Mouse (Mus musculus) embryonic facial prominence, embryonic 12.5 days (tissue): Measurements from ENCODE around the gene Best3. TPM values are rescaled to one million over a fixed set of nuclear protein-coding genes. Genes with fewer than 3 reads are reported as not detected.

Experiments
- ATAC-seq: fragments of 200-750 bp; cut with Nextera tagmentation; 2 replicates; pipeline ENCODE4 v1.8.0; 2017; ENCODE audit not compliant: insufficient number of reproducible peaks, insufficient read depth, low FRiP score, low TSS enrichment
- H3K27ac ChIP-seq: fragments of 300-500 bp; sonication (generic); 2 replicates; pipeline ENCODE4 v1.5.1; 2016; ENCODE audit warnings: mild to moderate bottlenecking
- H3K27me3 ChIP-seq: fragments of 300-500 bp; sonication (generic); 2 replicates; pipeline ENCODE4 v1.6.1; 2016; ENCODE audit warnings: mild to moderate bottlenecking, moderate library complexity
- H3K36me3 ChIP-seq: fragments of 300-500 bp; sonication (generic); 2 replicates; pipeline ENCODE4 v1.6.1; 2016; ENCODE audit warnings: mild to moderate bottlenecking
- H3K4me1 ChIP-seq: fragments of 300-500 bp; sonication (generic); 2 replicates; pipeline ENCODE4 v1.6.1; 2016
- H3K4me2 ChIP-seq: fragments of 300-500 bp; sonication (generic); replicated peaks from 2 replicates; pipeline ENCODE4 v1.6.1; 2016; ENCODE audit warnings: mild to moderate bottlenecking, moderate library complexity
- H3K4me3 ChIP-seq: fragments of 300-500 bp; sonication (generic); 2 replicates; pipeline ENCODE4 v1.5.1; 2016; ENCODE audit warnings: mild to moderate bottlenecking
- H3K9ac ChIP-seq: fragments of 300-500 bp; sonication (generic); 2 replicates; pipeline ENCODE4 v1.6.1; 2016; ENCODE audit warnings: mild to moderate bottlenecking, moderate library complexity
- H3K9me3 ChIP-seq: fragments of 300-500 bp; sonication (generic); 2 replicates; pipeline ENCODE4 v1.6.1; 2016; ENCODE audit warnings: mild to moderate bottlenecking, moderate library complexity
- WGBS: fragments of 180-500 bp; shearing (Covaris S2); methylation state at CpG from one replicate; pipeline ENCODE4 v1.1.7; 2016; 5-methylcytosine and 5-hydroxymethylcytosine counted together
- polyA plus RNA-seq: library from polyadenylated mRNA; unstranded; fragments of >200 nt; fragmentation: Nextera tagmentation; extraction: Ambion mirVana; gene quantifications from 2 replicates; pipeline ENCODE4 v1.2.1, GENCODE M21; 2016

Gene Best3
- polyA plus RNA-seq, 1 experiment from 2014 or later, result 0.56 TPM

GRCm38 (mm10) chr10:116980273-116980672 is 5.8 kb upstream of the Best3 start:
- WGBS, result 81% methylated on average over 4 of the region's 4 CpGs
- no peaks in the 10 kb centered on the region for H3K36me3 ChIP-seq
- no peak overlapping the region for H3K4me2 ChIP-seq
- H3K9me3 ChIP-seq, result no peaks in the 10 kb centered on the region
- no peak for ATAC-seq
- no peak overlapping the region for H3K27ac ChIP-seq
- no peak overlapping the region for H3K4me3 ChIP-seq
- H3K27me3 ChIP-seq, result no peaks in the 10 kb centered on the region
- no peaks in the 10 kb centered on the region for H3K4me1 ChIP-seq
- H3K9ac ChIP-seq, result no peak overlapping the region

DNA sequence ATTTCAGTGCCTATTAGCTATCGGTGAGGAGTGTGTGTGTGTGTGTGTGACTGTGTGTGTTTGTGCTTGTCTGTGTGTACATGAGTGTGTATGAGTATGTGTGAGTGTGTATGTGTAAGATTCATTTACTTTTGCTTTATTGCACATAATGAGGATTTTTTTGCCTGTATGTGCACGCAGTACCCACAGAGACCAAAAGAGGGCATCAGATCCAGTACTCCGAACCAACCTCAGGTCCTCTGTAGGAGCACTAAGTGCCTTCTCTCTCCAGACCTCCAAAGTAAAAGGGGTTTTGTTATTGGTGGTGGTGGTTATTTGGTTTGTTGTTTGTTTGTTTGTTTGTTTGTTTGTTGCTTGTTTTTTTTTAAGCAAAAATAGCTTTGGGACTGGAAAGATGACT is 5.2 kb upstream of the Best3 start:
- H3K36me3 ChIP-seq, result no peaks in the 10 kb centered on the region
- no peak overlapping the region for H3K27ac ChIP-seq
- no peak overlapping the region for H3K4me3 ChIP-seq
- no peak overlapping the region for H3K4me2 ChIP-seq
- H3K9me3 ChIP-seq, result no peaks in the 10 kb centered on the region
- no peaks in the 10 kb centered on the region for H3K4me1 ChIP-seq
- H3K9ac ChIP-seq, result no peak overlapping the region
- WGBS, result 77% methylated on average over 3 of the region's 3 CpGs
- ATAC-seq, result no peak
- no peaks in the 10 kb centered on the region for H3K27me3 ChIP-seq

GRCm38 (mm10) chr10:116982526-116982925 is 3.6 kb upstream of the Best3 start:
- no peak for ATAC-seq
- Histone ChIP-seq H3K9ac (no peak overlapping the region), H3K27ac (no peak overlapping the region), H3K9me3 (no peaks in the 10 kb centered on the region), H3K4me3 (no peak overlapping the region), H3K36me3 (no peaks in the 10 kb centered on the region), H3K4me1 (peaks cover 5% of the 10 kb centered on the region; the same call in 1 of the 2 replicates), H3K4me2 (no peak overlapping the region), H3K27me3 (no peaks in the 10 kb centered on the region)
- 66% methylated on average over 4 of the region's 4 CpGs for WGBS

GRCm38 (mm10) chr10:116984836-116985235 is 1.3 kb upstream of the Best3 start:
- H3K9ac ChIP-seq, result no peak overlapping the region
- H3K4me1 ChIP-seq, result peaks cover 5% of the 10 kb centered on the region; the same call in 1 of the 2 replicates
- H3K27me3 ChIP-seq, result no peaks in the 10 kb centered on the region
- 71% methylated on average over 12 of the region's 12 CpGs for WGBS
- no peak overlapping the region for H3K4me2 ChIP-seq
- no peak overlapping the region for H3K4me3 ChIP-seq
- no peak for ATAC-seq
- no peaks in the 10 kb centered on the region for H3K9me3 ChIP-seq
- H3K36me3 ChIP-seq, result no peaks in the 10 kb centered on the region
- no peak overlapping the region for H3K27ac ChIP-seq

GRCm38 (mm10) chr10:116993971-116994370 is 7.9 kb downstream of the Best3 start:
- Histone ChIP-seq H3K27ac (no peak overlapping the region), H3K36me3 (no peaks in the 10 kb centered on the region), H3K4me2 (no peak overlapping the region), H3K4me1 (no peaks in the 10 kb centered on the region; the same call in 1 of the 2 replicates), H3K27me3 (no peaks in the 10 kb centered on the region), H3K9ac (no peak overlapping the region), H3K4me3 (no peak overlapping the region), H3K9me3 (no peaks in the 10 kb centered on the region)
- 81% methylated on average over 8 of the region's 8 CpGs for WGBS
- ATAC-seq, result no peak

DNA sequence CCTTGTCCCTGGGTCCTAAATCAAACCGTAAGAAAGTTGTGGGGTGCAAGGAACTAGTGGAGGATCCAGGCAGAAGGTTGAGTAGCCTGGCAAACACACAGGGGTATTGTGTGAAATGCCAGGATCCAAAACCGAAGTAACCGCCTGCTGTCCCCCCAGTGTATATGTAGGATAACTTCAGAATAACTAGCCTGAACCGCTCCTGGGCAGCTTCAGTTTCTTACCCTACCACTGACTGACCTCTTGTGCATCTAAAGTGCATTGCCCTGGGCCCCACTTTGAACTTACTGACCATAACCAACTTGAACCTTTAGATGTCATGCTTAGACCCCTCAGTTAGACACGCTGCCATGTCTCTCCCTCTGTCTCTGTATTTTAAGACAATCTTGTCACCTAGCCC is 9.0 kb downstream of the Best3 start:
- H3K36me3 ChIP-seq, result no peaks in the 10 kb centered on the region
- no peak overlapping the region for H3K27ac ChIP-seq
- WGBS, result 72% methylated on average over 5 of the region's 5 CpGs
- no peaks in the 10 kb centered on the region for H3K9me3 ChIP-seq
- H3K4me3 ChIP-seq, result no peak overlapping the region
- no peak for ATAC-seq
- H3K9ac ChIP-seq, result no peak overlapping the region
- H3K4me2 ChIP-seq, result no peak overlapping the region
- H3K27me3 ChIP-seq, result no peaks in the 10 kb centered on the region
- no peaks in the 10 kb centered on the region; the same call in 1 of the 2 replicates for H3K4me1 ChIP-seq

DNA sequence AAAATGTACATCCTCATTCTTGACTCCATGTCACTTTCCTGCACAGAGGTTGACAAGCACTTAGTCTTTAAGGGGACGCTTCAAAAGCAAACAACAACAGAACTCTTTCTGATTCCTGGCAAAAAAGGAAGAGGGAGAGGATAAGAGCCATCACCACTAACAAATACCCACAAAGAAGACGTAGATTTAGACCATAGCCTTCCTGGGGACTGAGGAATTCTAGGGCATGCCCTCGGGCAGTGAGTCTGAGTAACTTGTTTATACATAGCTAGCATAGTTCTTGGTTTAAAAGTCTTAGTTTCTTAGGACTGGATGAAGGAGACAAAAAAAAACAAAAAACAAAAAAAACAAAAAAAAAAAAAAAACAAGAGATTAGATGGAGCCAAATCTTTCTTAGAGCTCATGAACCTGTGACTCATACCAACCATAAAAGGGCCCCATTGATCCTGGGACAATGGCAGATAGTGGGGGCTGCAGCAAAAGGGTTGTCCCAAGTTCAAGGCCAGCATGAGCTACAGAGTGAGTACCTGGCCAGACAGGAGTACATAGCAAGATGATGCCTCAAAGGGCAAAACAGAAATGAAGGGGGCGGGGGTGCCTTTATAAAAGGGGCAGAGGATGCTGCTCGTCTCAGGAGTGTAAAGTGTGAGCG is 9.6 kb downstream of the Best3 start:
- Histone ChIP-seq H3K27ac (no peak overlapping the region), H3K27me3 (no peaks in the 10 kb centered on the region), H3K4me3 (no peak overlapping the region), H3K9ac (no peak overlapping the region), H3K4me1 (no peaks in the 10 kb centered on the region; the same call in 1 of the 2 replicates), H3K9me3 (no peaks in the 10 kb centered on the region), H3K4me2 (no peak overlapping the region), H3K36me3 (no peaks in the 10 kb centered on the region)
- no peak for ATAC-seq
- WGBS, result 62% methylated on average over 6 of the region's 6 CpGs

GRCm38 (mm10) chr10:116996236-116996600 is 10.1 kb downstream of the Best3 start:
- Histone ChIP-seq H3K36me3 (no peaks in the 10 kb centered on the region), H3K4me2 (no peak overlapping the region), H3K27me3 (no peaks in the 10 kb centered on the region), H3K9me3 (no peaks in the 10 kb centered on the region), H3K9ac (no peak overlapping the region), H3K27ac (no peak overlapping the region), H3K4me3 (no peak overlapping the region), H3K4me1 (no peaks in the 10 kb centered on the region; the same call in 1 of the 2 replicates)
- WGBS, result 61% methylated on average over 6 of the region's 6 CpGs
- ATAC-seq, result no peak

- no peak overlapping the region for H3K4me2 ChIP-seq
- H3K9ac ChIP-seq, result no peak overlapping the region
- no peak overlapping the region for H3K27ac ChIP-seq
- WGBS, result 82% methylated on average over 17 of the region's 17 CpGs
- no peak for ATAC-seq
- no peaks in the 10 kb centered on the region; the same call in 1 of the 2 replicates for H3K4me1 ChIP-seq
- H3K27me3 ChIP-seq, result no peaks in the 10 kb centered on the region
- no peaks in the 10 kb centered on the region for H3K36me3 ChIP-seq
- no peak overlapping the region for H3K4me3 ChIP-seq
- H3K9me3 ChIP-seq, result no peaks in the 10 kb centered on the region
Observed at GRCm38 (mm10) chr10:116998716-116999455, 12.8 kb downstream of the Best3 start.

- 73% methylated on average over 12 of the region's 12 CpGs for WGBS
- H3K4me2 ChIP-seq, result no peak overlapping the region
- H3K9me3 ChIP-seq, result no peaks in the 10 kb centered on the region
Observed at GRCm38 (mm10) chr10:117000975-117001374, 14.9 kb downstream of the Best3 start.

DNA sequence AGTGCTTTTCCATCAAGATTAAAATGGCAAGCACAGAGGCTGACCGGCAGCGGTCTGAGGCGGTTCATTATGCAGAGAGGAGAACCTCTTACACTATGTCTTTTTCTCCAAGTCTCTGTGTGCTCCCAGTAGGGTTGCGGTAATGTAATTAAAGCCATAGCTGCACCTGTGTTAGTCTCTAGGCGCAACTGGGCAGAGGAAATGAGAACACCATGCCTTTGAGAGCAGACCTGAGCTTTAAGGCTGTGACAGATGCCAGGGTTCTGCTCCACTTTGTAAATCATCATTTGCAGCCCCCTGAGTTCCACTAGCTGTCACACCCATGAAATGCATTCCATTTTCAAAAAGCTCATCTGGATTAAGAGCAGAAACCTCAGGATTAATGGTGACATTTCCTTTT is 18.6 kb downstream of the Best3 start:
- ATAC-seq, result no peak
- Histone ChIP-seq H3K9ac (no peak overlapping the region), H3K36me3 (no peaks in the 10 kb centered on the region), H3K4me2 (no peak overlapping the region), H3K27me3 (no peaks in the 10 kb centered on the region), H3K27ac (no peak overlapping the region), H3K4me3 (no peak overlapping the region), H3K4me1 (no peaks in the 10 kb centered on the region), H3K9me3 (no peaks in the 10 kb centered on the region)
- 70% methylated on average over 5 of the region's 5 CpGs for WGBS

More at GRCm38 (mm10) chr10:117000975-117001374, 14.9 kb downstream of the Best3 start:
- H3K27ac ChIP-seq, result no peak overlapping the region
- no peaks in the 10 kb centered on the region for H3K36me3 ChIP-seq
- no peaks in the 10 kb centered on the region for H3K27me3 ChIP-seq
- H3K4me3 ChIP-seq, result no peak overlapping the region
- ATAC-seq, result no peak
- no peaks in the 10 kb centered on the region for H3K4me1 ChIP-seq
- H3K9ac ChIP-seq, result no peak overlapping the region
